Mouse (Mus musculus) thymus, postnatal 4 days (tissue): ENCODE measurements around the gene Ehmt2.
"Not testable (repeated sequence)": the region's sequence is repeated elsewhere in the genome, so short reads cannot be mapped to it uniquely, and the experiment has no call there.

Experiments
- DNase-seq: peaks from one replicate; pipeline ENCODE4 v3.0.0; 2021

Ehmt2 gene

DNA sequence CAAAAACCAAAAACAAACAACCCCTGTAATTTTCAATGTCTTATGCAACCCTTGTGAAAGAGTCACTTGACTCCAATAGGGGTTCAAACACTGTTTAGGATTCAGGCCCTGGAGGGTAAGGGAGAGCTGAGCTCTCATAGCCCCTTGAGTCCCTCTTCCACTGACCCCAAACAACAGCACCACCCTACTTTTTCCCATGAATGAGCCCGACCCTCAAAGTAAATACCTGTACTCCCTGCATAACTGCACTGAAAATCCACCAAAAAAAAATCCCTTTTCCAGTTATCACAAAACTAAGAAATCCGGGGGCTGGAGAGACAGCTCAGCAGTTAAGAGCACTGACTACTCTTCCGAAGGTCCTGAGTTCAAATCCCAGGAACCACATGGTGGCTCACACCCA lies 57.6 kb downstream of the Ehmt2 start:
- no peak for DNase-seq

DNA sequence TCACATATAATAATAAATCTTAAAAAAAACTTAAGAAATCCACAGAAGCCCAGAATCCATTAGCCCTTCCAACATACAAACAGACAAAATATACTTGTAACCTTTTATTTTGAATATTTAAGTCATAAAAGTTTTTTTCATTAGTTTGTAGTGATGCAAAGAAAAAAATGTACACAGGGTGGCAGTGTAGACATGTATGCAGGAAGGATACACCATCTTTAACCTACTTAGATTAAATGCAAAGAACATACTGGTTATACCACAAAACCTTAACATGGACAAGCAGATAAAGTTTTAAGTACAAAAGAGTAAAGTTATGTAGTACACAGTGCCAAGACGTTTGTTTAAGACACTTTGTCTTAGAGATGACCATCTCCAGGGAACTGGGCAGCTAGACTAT lies 58.1 kb downstream of the Ehmt2 start:
- DNase-seq, result no peak

DNA sequence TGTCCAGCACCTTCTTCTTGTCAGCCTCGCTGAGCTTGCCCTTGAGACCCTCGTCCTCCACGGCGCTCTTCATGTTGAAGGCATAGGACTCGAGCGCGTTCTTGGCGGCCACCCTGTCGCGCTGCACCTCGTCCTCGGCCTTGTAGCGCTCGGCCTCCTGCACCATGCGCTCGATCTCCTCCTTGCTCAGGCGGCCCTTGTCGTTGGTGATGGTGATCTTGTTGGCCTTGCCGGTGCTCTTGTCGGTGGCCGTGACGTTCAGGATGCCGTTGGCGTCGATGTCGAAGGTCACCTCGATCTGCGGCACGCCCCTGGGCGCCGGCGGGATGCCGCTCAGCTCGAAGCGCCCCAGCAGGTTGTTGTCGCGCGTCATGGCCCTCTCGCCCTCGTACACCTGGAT lies 59.0 kb downstream of the Ehmt2 start:
- not testable (repeated sequence) for DNase-seq

DNA sequence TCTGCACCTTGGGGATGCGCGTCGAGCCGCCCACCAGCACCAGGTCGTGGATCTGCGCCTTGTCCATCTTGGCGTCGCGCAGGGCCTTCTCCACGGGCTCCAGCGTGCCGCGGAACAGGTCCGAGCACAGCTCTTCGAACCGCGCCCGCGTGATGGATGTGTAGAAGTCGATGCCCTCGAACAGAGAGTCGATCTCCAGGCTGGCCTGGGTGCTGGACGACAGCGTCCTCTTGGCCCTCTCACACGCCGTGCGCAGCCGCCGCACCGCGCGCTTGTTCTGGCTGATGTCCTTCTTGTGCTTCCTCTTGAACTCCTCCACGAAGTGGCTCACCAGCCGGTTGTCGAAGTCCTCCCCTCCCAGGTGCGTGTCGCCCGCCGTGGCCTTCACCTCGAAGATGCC lies 59.7 kb downstream of the Ehmt2 start:
- DNase-seq, result not testable (repeated sequence)

DNA sequence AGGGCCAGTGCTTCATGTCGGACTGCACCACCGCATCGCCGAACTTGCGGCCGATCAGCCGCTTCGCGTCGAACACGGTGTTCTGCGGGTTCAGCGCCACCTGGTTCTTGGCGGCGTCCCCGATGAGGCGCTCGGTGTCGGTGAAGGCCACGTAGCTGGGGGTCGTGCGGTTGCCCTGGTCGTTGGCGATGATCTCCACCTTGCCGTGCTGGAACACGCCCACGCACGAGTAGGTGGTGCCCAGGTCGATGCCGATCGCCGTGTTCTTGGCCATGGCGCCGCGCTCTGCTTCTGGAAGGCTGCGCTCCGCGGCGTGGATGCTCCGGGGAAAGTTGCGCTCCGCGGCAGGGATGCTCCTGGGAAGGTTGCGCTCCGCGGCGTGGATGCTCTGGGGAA lies 60.5 kb downstream of the Ehmt2 start:
- DNase-seq, result peak; percentile 28

DNA sequence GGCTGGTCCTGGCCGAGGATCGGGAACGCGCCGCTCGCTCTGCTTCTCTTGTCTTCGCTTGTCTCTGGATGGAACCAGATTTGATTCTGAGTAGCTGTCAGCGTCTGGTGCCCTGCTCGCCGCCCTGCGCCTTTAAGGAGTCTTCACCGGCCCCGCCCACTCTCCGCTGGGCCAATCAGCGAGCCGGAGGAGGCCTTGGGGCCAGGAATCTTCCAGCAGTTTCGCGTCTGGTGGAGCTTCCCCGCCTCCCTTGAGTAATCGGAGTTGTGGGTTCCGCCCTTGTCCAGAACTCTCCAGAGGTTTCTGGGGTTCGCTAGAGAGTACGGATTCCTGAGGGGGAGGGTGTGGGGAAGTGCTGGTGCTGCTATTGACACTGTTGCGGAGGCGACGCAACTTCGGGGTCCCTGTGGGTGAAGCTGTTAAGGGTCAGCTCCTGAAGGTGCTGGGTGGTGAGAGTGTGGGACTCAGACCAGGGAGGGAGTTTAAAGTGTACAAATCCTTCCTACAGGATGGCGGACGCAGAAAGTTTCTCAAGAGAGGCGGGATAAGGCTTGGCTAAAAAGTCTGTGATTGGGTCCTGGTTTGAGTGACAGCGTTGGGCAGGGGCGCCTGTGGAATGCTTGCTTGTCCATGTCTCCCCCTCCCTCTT lies 61.0 kb downstream of the Ehmt2 start, which contains the start of gene Hspa1b:
Gene Hspa1b (minus strand): TSS at position 109 of the 649 bp plus-strand sequence.
- peak; percentile 75 for DNase-seq

DNA sequence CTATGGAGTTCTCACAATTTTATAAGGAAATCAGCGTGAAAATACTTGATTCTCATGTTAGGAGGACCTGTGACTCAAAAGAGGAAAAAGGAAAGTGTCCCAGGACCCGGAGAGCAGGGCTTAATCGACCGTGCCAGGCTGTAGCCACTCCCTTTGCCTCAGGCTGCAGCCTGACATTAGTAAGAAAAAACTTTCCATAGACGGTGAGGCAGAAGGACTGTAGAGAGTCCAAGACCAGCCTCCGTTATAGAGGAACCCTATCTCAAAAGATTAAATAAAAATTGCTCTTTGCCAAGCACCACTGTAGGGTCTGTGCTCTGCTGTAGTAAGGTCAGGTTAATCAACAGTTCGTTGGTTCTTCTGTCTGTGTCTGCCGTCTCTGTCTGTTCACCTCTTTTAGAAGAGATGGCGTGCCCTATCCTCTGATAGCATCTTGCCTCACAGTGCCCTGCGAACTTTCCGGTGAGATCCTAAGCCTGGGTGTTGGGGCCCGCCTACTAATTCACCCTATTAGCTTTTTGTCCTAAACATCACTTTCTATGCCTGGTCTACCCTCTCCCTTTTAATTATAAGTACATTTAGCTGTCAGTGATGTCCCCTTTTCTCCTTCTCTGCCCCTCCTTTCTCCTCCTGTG lies 61.7 kb downstream of the Ehmt2 start:
- no peak for DNase-seq

DNA sequence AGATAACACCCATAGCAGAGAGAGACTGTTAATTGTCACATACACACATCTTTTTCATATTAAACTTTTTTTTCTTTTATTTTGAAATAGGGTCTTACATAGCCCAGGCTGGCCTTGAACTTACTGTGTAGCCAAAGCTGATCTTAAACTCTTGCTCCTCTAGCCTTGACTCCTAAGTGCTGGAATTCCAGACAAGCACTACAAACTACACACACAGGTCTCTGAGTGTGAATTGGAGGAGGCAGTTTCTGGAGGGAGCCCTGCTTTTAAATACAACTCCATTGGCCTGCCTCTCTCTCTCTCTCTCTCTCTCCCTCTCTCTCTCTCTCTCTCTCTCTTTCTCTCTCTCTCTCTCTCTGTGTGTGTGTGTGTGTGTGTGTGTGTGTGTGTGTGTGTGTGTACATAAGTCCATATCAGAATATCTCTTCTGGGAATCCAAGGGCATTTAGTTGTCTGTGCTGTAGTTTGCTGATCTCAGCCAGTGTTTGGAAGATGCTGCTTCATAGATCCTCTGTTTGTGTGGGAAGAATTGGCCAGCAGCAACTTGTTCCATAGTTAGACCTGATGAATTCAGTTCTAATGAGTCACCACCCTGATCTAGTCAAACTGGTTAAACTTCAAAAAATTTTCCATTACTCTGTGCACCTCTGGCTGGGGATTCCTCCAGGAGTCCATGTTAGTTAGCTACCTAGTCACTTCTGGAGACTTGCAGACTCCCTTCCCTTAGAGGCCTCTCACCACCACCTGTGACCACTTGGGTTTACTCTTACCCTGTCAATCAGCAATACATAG lies 62.6 kb downstream of the Ehmt2 start:
- no peak for DNase-seq

DNA sequence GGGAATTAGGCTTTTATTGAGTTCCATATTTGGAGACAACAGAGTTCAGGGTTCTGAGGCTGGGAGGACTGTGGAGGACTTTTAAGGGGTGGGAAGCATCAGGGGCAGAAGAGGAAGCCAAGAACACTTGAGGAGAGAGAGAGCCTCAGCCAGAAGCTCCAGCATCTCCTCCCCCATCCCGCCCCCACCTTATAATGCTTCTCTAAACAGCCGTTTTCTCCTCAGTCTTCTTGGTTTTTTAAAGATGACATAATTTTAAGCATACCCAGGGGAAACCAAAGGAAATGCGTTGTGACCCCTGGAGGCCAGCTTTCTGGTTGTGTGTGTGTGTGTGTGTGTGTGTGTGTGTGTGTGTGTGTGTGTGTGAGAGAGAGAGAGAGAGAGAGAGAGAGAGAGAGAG lies 63.9 kb downstream of the Ehmt2 start:
- no peak for DNase-seq

DNA sequence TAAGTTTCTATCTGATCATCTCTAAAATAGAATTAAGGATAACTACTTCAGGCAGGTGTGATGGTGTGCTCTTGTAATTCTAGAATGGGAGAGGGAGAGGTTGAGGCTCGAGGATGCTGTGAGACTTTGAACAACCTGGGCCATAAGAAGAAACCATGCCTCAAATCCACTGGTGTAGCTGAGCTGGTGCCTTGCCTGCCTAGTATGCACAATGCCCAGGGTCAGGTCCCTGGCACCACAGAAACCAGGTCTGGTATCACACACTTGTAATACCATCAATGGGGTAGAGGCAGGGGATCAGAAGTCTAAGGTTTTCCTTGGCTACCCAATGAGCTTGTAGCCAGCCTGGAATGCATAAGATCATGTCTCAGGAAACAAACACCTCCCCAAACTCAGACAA lies 64.6 kb downstream of the Ehmt2 start:
- no peak for DNase-seq
